Mouse (Mus musculus) forebrain, embryonic 15.5 days (tissue): ENCODE measurements at regions not wholly inside any gene's neighbourhood (a gene's known extent, or its start where the extent isn't known, plus 50 kb on each side); places are given as distances from the start of the nearest gene placed in this dataset.

Experiments used
- ATAC-seq: fragments of 200-750 bp; cut with Nextera tagmentation; replicated peaks from 2 replicates; pipeline ENCODE4 v1.8.0; 2017; ENCODE audit warnings: mild to moderate bottlenecking, moderate TSS enrichment, moderate library complexity
- H3K27ac ChIP-seq: fragments of 300-500 bp; sonication (generic); replicated peaks from 2 replicates; pipeline ENCODE4 v1.5.1; 2015; ENCODE audit warnings: mild to moderate bottlenecking, inconsistent platforms
- H3K27me3 ChIP-seq: fragments of 300-500 bp; sonication (generic); 2 replicates; pipeline ENCODE4 v1.6.1; 2015; ENCODE audit warnings: inconsistent platforms
- H3K36me3 ChIP-seq: fragments of 300-500 bp; sonication (generic); 2 replicates; pipeline ENCODE4 v1.6.1; 2015; ENCODE audit warnings: mild to moderate bottlenecking, inconsistent platforms
- H3K4me1 ChIP-seq: fragments of 300-500 bp; sonication (generic); 2 replicates; pipeline ENCODE4 v1.6.1; 2015; ENCODE audit warnings: inconsistent platforms
- H3K4me2 ChIP-seq: fragments of 300-500 bp; sonication (generic); replicated peaks from 2 replicates; pipeline ENCODE4 v1.6.1; 2015; ENCODE audit warnings: mild to moderate bottlenecking, inconsistent platforms
- H3K4me3 ChIP-seq: fragments of 300-500 bp; sonication (generic); 2 replicates; pipeline ENCODE4 v1.5.1; 2015; ENCODE audit warnings: mild to moderate bottlenecking, inconsistent platforms
- H3K9ac ChIP-seq: fragments of 300-500 bp; sonication (generic); replicated peaks from 2 replicates; pipeline ENCODE4 v1.6.1; 2015; ENCODE audit warnings: mild to moderate bottlenecking, inconsistent platforms
- H3K9me3 ChIP-seq: fragments of 300-500 bp; sonication (generic); 2 replicates; pipeline ENCODE4 v1.6.1; 2016; ENCODE audit warnings: inconsistent platforms
- WGBS: fragments of 180-500 bp; shearing (Covaris S2); methylation state at CpG from one replicate; pipeline ENCODE4 v1.1.7; 2015; ENCODE audit warnings: mixed read lengths; 5-methylcytosine and 5-hydroxymethylcytosine counted together

GRCm38 (mm10) chr7:56587283-56587682, 347.7 kb downstream of the Oca2 start:
- Histone ChIP-seq H3K9me3 (no peaks in the 10 kb centered on the region), H3K4me1 (peaks cover 7% of the 10 kb centered on the region; the same call in 1 of the 2 replicates), H3K27me3 (no peaks in the 10 kb centered on the region), H3K4me2 (no peak overlapping the region), H3K9ac (no peak overlapping the region), H3K36me3 (no peaks in the 10 kb centered on the region), H3K4me3 (no peak overlapping the region), H3K27ac (no peak overlapping the region)
- ATAC-seq, result no peak

GRCm38 (mm10) chr7:56590904-56591303, 351.3 kb downstream of the Oca2 start:
- Histone ChIP-seq H3K4me3 (no peak overlapping the region), H3K36me3 (no peaks in the 10 kb centered on the region), H3K27me3 (no peaks in the 10 kb centered on the region), H3K4me2 (no peak overlapping the region), H3K9ac (no peak overlapping the region), H3K9me3 (no peaks in the 10 kb centered on the region), H3K4me1 (peaks cover 7% of the 10 kb centered on the region; the same call in 1 of the 2 replicates), H3K27ac (peak overlapping the region; percentile 33; the same call in 1 of the 2 replicates)
- WGBS, result 23% methylated on average over 4 of the region's 4 CpGs
- ATAC-seq, result peak; percentile 88

GRCm38 (mm10) chr7:56591321-56591720, 351.8 kb downstream of the Oca2 start:
- Histone ChIP-seq H3K4me3 (no peak overlapping the region), H3K36me3 (no peaks in the 10 kb centered on the region), H3K9me3 (no peaks in the 10 kb centered on the region), H3K4me2 (no peak overlapping the region), H3K9ac (no peak overlapping the region), H3K27me3 (no peaks in the 10 kb centered on the region), H3K27ac (peak overlapping the region; percentile 33), H3K4me1 (peaks cover 7% of the 10 kb centered on the region; the same call in 1 of the 2 replicates)
- ATAC-seq, result no peak; the same call in 1 of the 2 replicates
- WGBS, result 36% methylated on average over 3 of the region's 3 CpGs

- no peaks in the 10 kb centered on the region for H3K36me3 ChIP-seq
- no peak overlapping the region for H3K4me2 ChIP-seq
- 61% methylated on average over 4 of the region's 4 CpGs for WGBS
- H3K4me3 ChIP-seq, result no peak overlapping the region
- H3K9ac ChIP-seq, result no peak overlapping the region
- no peaks in the 10 kb centered on the region for H3K4me1 ChIP-seq
- ATAC-seq, result no peak
- H3K27ac ChIP-seq, result no peak overlapping the region
- no peaks in the 10 kb centered on the region for H3K9me3 ChIP-seq
- H3K27me3 ChIP-seq, result no peaks in the 10 kb centered on the region
Measured at GRCm38 (mm10) chr7:56597952-56598595, 358.5 kb downstream of the Oca2 start.
